In genomic region chr10:127380767-127381742, GRCm38 (mm10) we compare ENCODE assay signal across 8 mouse cellular contexts. TPM values are rescaled to one million over a fixed set of nuclear protein-coding genes. Genes with fewer than 3 reads are reported as not detected.
A peak's percentile ranks its signal among the peaks of the same experiment; 100 is the strongest.
DNase-seq lines count a peak whose midpoint lies in the region; ATAC-seq lines count a peak whose summit lies in the region.

No protein-coding gene starts in this region.

- no peaks in the 10 kb centered on the region for H3K36me3 ChIP-seq in embryonic facial prominence, embryonic 12.5 days
- H3K36me3 ChIP-seq in heart, embryonic 11.5 days (ENCODE audit: control insufficient read depth, insufficient read depth, low read length): no peaks in the 10 kb centered on the region
- 0 out of 2 replicates have a peak, but pooled peaks cover 3% of the 10 kb centered on the region for H3K36me3 ChIP-seq in kidney, embryonic 16.5 days (ENCODE audit: insufficient read depth, low read length)
- peaks cover 3% of the 10 kb centered on the region; the same call in 1 of the 2 replicates for H3K36me3 ChIP-seq in liver, embryonic 13.5 days
- no peaks in the 10 kb centered on the region for H3K36me3 ChIP-seq in stomach, embryonic 15.5 days

- peak overlapping the region; percentile 67 for H3K4me3 ChIP-seq in embryonic facial prominence, embryonic 12.5 days
- H3K4me3 ChIP-seq in heart, embryonic 11.5 days (ENCODE audit: low read depth, low read length): peak overlapping the region; percentile 60
- peak overlapping the region; percentile 71 for H3K4me3 ChIP-seq in kidney, embryonic 16.5 days (ENCODE audit: low read length)
- H3K4me3 ChIP-seq in liver, embryonic 13.5 days (replicated peaks): peak overlapping the region; percentile 82
- H3K4me3 ChIP-seq in stomach, embryonic 15.5 days (replicated peaks): peak overlapping the region; percentile 65

- H3K9me3 ChIP-seq in embryonic facial prominence, embryonic 12.5 days: no peaks in the 10 kb centered on the region
- no peaks in the 10 kb centered on the region for H3K9me3 ChIP-seq in heart, embryonic 11.5 days (replicated peaks; ENCODE audit: control insufficient read depth, low read length)
- no peaks in the 10 kb centered on the region for H3K9me3 ChIP-seq in kidney, embryonic 16.5 days (ENCODE audit: low read length)
- no peaks in the 10 kb centered on the region for H3K9me3 ChIP-seq in liver, embryonic 13.5 days (replicated peaks)
- no peaks in the 10 kb centered on the region for H3K9me3 ChIP-seq in stomach, embryonic 15.5 days

- peak; percentile 68 for ATAC-seq in embryonic facial prominence, embryonic 12.5 days (ENCODE audit: insufficient number of reproducible peaks, insufficient read depth, low FRiP score, low TSS enrichment)
- ATAC-seq in heart, embryonic 11.5 days (replicated peaks; ENCODE audit: insufficient number of reproducible peaks, low FRiP score, low TSS enrichment): peak; percentile 86
- ATAC-seq in kidney, embryonic 16.5 days (ENCODE audit: low FRiP score, low TSS enrichment): peak; percentile 88
- ATAC-seq in liver, embryonic 13.5 days (ENCODE audit: low read depth): peak; percentile 81
- peak; percentile 76 for ATAC-seq in stomach, embryonic 15.5 days (ENCODE audit: insufficient read depth, low FRiP score, low read depth)

- WGBS in embryonic facial prominence, embryonic 12.5 days: 1% methylated on average over 42 of the region's 79 CpGs
- WGBS in heart, embryonic 11.5 days (ENCODE audit: insufficient replicate concordance): 1% methylated on average over 30 of the region's 79 CpGs
- under 1% methylated on average over 32 of the region's 79 CpGs for WGBS in kidney, embryonic 16.5 days
- 3% methylated on average over 49 of the region's 79 CpGs for WGBS in liver, embryonic 13.5 days (ENCODE audit: insufficient replicate concordance)
- WGBS in stomach, embryonic 15.5 days: 2% methylated on average over 33 of the region's 79 CpGs

- peak overlapping the region; percentile 92 for H3K27ac ChIP-seq in embryonic facial prominence, embryonic 12.5 days
- H3K27ac ChIP-seq in heart, embryonic 11.5 days (ENCODE audit: low read depth, low read length): peak overlapping the region; percentile 95
- H3K27ac ChIP-seq in kidney, embryonic 16.5 days (ENCODE audit: low read length): peak overlapping the region; percentile 98
- H3K27ac ChIP-seq in liver, embryonic 13.5 days: peak overlapping the region; percentile 84
- peak overlapping the region; percentile 93 for H3K27ac ChIP-seq in stomach, embryonic 15.5 days

- H3K4me2 ChIP-seq in embryonic facial prominence, embryonic 12.5 days (replicated peaks): peak overlapping the region; percentile 64
- H3K4me2 ChIP-seq in heart, embryonic 11.5 days: peak overlapping the region; percentile 62
- peak overlapping the region; percentile 59 for H3K4me2 ChIP-seq in kidney, embryonic 16.5 days (replicated peaks; ENCODE audit: low read depth, low read length)
- peak overlapping the region; percentile 92 for H3K4me2 ChIP-seq in liver, embryonic 13.5 days
- peak overlapping the region; percentile 52 for H3K4me2 ChIP-seq in stomach, embryonic 15.5 days

- peak overlapping the region; percentile 71 for H3K9ac ChIP-seq in embryonic facial prominence, embryonic 12.5 days
- H3K9ac ChIP-seq in heart, embryonic 11.5 days (ENCODE audit: low read depth, low read length): peak overlapping the region; percentile 73
- peak overlapping the region; percentile 96 for H3K9ac ChIP-seq in kidney, embryonic 16.5 days (replicated peaks; ENCODE audit: low read length)
- H3K9ac ChIP-seq in liver, embryonic 13.5 days: peak overlapping the region; percentile 92
- peak overlapping the region; percentile 69 for H3K9ac ChIP-seq in stomach, embryonic 15.5 days

- H3K4me1 ChIP-seq in embryonic facial prominence, embryonic 12.5 days: peaks cover 5% of the 10 kb centered on the region
- peaks cover 18% of the 10 kb centered on the region for H3K4me1 ChIP-seq in heart, embryonic 11.5 days (ENCODE audit: control insufficient read depth, insufficient read depth, low read length)
- peaks cover 17% of the 10 kb centered on the region for H3K4me1 ChIP-seq in kidney, embryonic 16.5 days (ENCODE audit: insufficient read depth, low read length)
- peaks cover 27% of the 10 kb centered on the region for H3K4me1 ChIP-seq in liver, embryonic 13.5 days (replicated peaks)
- no peaks in the 10 kb centered on the region for H3K4me1 ChIP-seq in stomach, embryonic 15.5 days

- H3K27me3 ChIP-seq in embryonic facial prominence, embryonic 12.5 days: no peaks in the 10 kb centered on the region
- H3K27me3 ChIP-seq in heart, embryonic 11.5 days (ENCODE audit: control insufficient read depth, insufficient read depth, low read length): no peaks in the 10 kb centered on the region
- H3K27me3 ChIP-seq in kidney, embryonic 16.5 days (ENCODE audit: insufficient read depth, low read length): no peaks in the 10 kb centered on the region
- no peaks in the 10 kb centered on the region for H3K27me3 ChIP-seq in liver, embryonic 13.5 days
- H3K27me3 ChIP-seq in stomach, embryonic 15.5 days (replicated peaks): no peaks in the 10 kb centered on the region

- DNase-seq in 3T3-L1 (ENCODE audit: low read depth, low spot score): peak; percentile 59
- peak; percentile 74 for DNase-seq in adrenal gland, postnatal 25 days
- peak; percentile 57 for DNase-seq in liver, embryonic 13.5 days
- DNase-seq in natural killer cell, adult 2 months (ENCODE audit: low spot score in 2 of 2): peak; percentile 50 to 51

RNA-seq across cellular contexts. Expression of gene R3hdm2, which starts 0.9 kb away (rescaled TPM):
- 122 and 149 TPM in 2 replicates for total RNA-seq in adrenal gland, postnatal 25 days (2021)
- polyA plus RNA-seq in embryonic facial prominence, embryonic 12.5 days (2016; fragmentation: Nextera tagmentation; extraction: Ambion mirVana): 44.9 and 53.0 TPM in 2 replicates
- 27.7 and 30.3 TPM in 2 replicates for polyA plus RNA-seq in heart, embryonic 11.5 days (2014; fragmentation: Nextera tagmentation; extraction: Ambion mirVana)
- 28.1 and 29.0 TPM in 2 replicates for polyA plus RNA-seq in kidney, embryonic 16.5 days (2015; fragmentation: Nextera tagmentation; extraction: Ambion mirVana)
- 14.4 and 15.3 TPM in 2 replicates for polyA plus RNA-seq in liver, embryonic 13.5 days (2015; fragmentation: Nextera tagmentation; extraction: Ambion mirVana)
- 26.5 and 34.1 TPM in 2 replicates for polyA plus RNA-seq in stomach, embryonic 15.5 days (2015; fragmentation: Nextera tagmentation; extraction: Ambion mirVana)

RNA-seq across cellular contexts. Expression of gene Inhbc, which starts 10.8 kb away (rescaled TPM):
- total RNA-seq in adrenal gland, postnatal 25 days (2021): 0.67 TPM in 1 of 2 replicates, not detected in the other
- polyA plus RNA-seq in embryonic facial prominence, embryonic 12.5 days (2016; fragmentation: Nextera tagmentation; extraction: Ambion mirVana): 0.09 TPM in 1 of 2 replicates, not detected in the other
- polyA plus RNA-seq in heart, embryonic 11.5 days (2014; fragmentation: Nextera tagmentation; extraction: Ambion mirVana): 0.19 TPM in 1 of 2 replicates, not detected in the other
- polyA plus RNA-seq in kidney, embryonic 16.5 days (2015; fragmentation: Nextera tagmentation; extraction: Ambion mirVana): 0.09 and 0.24 TPM in 2 replicates
- 1.6 and 2.0 TPM in 2 replicates for polyA plus RNA-seq in liver, embryonic 13.5 days (2015; fragmentation: Nextera tagmentation; extraction: Ambion mirVana)
- polyA plus RNA-seq in stomach, embryonic 15.5 days (2015; fragmentation: Nextera tagmentation; extraction: Ambion mirVana): 0.27 TPM in 2 replicates

RNA-seq across cellular contexts. Expression of gene Inhbe, which starts 26.8 kb away (rescaled TPM):
- not detected in 2 replicates for total RNA-seq in adrenal gland, postnatal 25 days (2021)
- polyA plus RNA-seq in embryonic facial prominence, embryonic 12.5 days (2016; fragmentation: Nextera tagmentation; extraction: Ambion mirVana): 0.03 TPM in 1 of 2 replicates, not detected in the other
- polyA plus RNA-seq in heart, embryonic 11.5 days (2014; fragmentation: Nextera tagmentation; extraction: Ambion mirVana): 0.06 TPM in 1 of 2 replicates, not detected in the other
- polyA plus RNA-seq in kidney, embryonic 16.5 days (2015; fragmentation: Nextera tagmentation; extraction: Ambion mirVana): 0.08 TPM in 1 of 2 replicates, not detected in the other
- 0.32 and 0.38 TPM in 2 replicates for polyA plus RNA-seq in liver, embryonic 13.5 days (2015; fragmentation: Nextera tagmentation; extraction: Ambion mirVana)
- 0.05 TPM in 1 of 2 replicates, not detected in the other for polyA plus RNA-seq in stomach, embryonic 15.5 days (2015; fragmentation: Nextera tagmentation; extraction: Ambion mirVana)

RNA-seq across cellular contexts. Expression of gene Gli1, which starts 39.3 kb away (rescaled TPM):
- total RNA-seq in adrenal gland, postnatal 25 days (2021): 2.6 and 4.8 TPM in 2 replicates
- polyA plus RNA-seq in embryonic facial prominence, embryonic 12.5 days (2016; fragmentation: Nextera tagmentation; extraction: Ambion mirVana): 15.5 and 16.4 TPM in 2 replicates
- polyA plus RNA-seq in heart, embryonic 11.5 days (2014; fragmentation: Nextera tagmentation; extraction: Ambion mirVana): 0.65 and 1.2 TPM in 2 replicates
- 7.5 and 9.5 TPM in 2 replicates for polyA plus RNA-seq in kidney, embryonic 16.5 days (2015; fragmentation: Nextera tagmentation; extraction: Ambion mirVana)
- 0.21 and 0.31 TPM in 2 replicates for polyA plus RNA-seq in liver, embryonic 13.5 days (2015; fragmentation: Nextera tagmentation; extraction: Ambion mirVana)
- polyA plus RNA-seq in stomach, embryonic 15.5 days (2015; fragmentation: Nextera tagmentation; extraction: Ambion mirVana): 9.1 and 10.1 TPM in 2 replicates

RNA-seq across cellular contexts. Expression of gene Arhgap9, which starts 59.3 kb away (rescaled TPM):
- 1.1 and 1.6 TPM in 2 replicates for total RNA-seq in adrenal gland, postnatal 25 days (2021)
- 1.8 and 2.6 TPM in 2 replicates for polyA plus RNA-seq in embryonic facial prominence, embryonic 12.5 days (2016; fragmentation: Nextera tagmentation; extraction: Ambion mirVana)
- polyA plus RNA-seq in heart, embryonic 11.5 days (2014; fragmentation: Nextera tagmentation; extraction: Ambion mirVana): 1.7 TPM in 2 replicates
- 2.5 and 2.6 TPM in 2 replicates for polyA plus RNA-seq in kidney, embryonic 16.5 days (2015; fragmentation: Nextera tagmentation; extraction: Ambion mirVana)
- 14.0 and 15.1 TPM in 2 replicates for polyA plus RNA-seq in liver, embryonic 13.5 days (2015; fragmentation: Nextera tagmentation; extraction: Ambion mirVana)
- 5.6 and 6.3 TPM in 2 replicates for polyA plus RNA-seq in stomach, embryonic 15.5 days (2015; fragmentation: Nextera tagmentation; extraction: Ambion mirVana)

Comparison
In these comparisons a context has a peak if more than half of its experiments do, and no peak if none do; other contexts are left out.
1. Peak in every context shown above with its lines: DNase-seq, ATAC-seq, H3K4me3 ChIP-seq and H3K27ac ChIP-seq.